In the genomic region with DNA sequence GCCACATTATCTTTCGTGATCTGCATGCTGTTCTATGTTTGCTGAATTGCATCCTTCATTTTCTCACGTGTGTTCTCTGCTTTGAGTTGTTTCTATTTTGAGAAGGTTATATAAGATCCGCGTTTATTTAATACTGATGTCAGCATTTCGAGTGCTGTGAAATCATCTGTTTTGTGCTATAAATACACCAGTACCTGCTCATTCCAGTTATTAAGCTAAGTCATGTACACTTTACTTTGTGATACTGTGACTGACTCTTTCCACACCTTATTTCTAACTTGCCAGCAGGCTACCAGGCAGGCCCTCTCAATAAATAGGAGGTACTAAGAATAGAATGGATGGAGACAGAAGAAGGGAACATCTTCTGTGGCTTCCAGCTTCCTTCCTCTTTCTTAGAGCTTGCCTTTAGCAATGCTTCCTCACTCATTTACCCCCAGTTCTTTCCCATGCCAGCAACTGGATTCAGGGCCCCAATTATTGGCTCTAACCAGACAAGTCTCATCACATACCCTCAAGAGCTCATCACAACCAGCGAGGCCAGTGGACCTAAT, we compare ENCODE assay signal across 15 mouse cellular contexts. TPM values are rescaled to one million over a fixed set of nuclear protein-coding genes. Genes with fewer than 3 reads are reported as not detected.
DNase-seq lines count a peak whose midpoint lies in the region; ATAC-seq lines count a peak whose summit lies in the region.
"Had no signal": no experiment of that assay in that cellular context is flagged by ENCODE, and none has a peak within 500 bp of the region (broad histone marks: within the 10 kb centered on the region; RNA-seq: fewer than 3 reads in every experiment).

No protein-coding gene starts in this region.

- intact Hi-C loops in heart, postnatal 14 days (cut with DNase I): loop anchor here (5.0 to 10.0 kb wide), 2 partner anchors 913 to 1236 kb away; a partner anchor contains a TSS

- ATAC-seq in common myeloid progenitor, adult 5-6 weeks (replicated peaks; ENCODE audit: low read depth, poor library complexity, severe bottlenecking): peak; percentile 86
- ATAC-seq in monocyte, adult 5-6 weeks (replicated peaks; ENCODE audit: insufficient number of reproducible peaks, low FRiP score, low TSS enrichment, poor library complexity, severe bottlenecking): peak; percentile 66; the same call in 1 of the 2 replicates
- ATAC-seq: liver, embryonic 12.5 days; midbrain, embryonic 13.5 days had no signal

- peak; percentile 31 for DNase-seq in heart, adult 8-10 months (ENCODE audit: low spot score)
- no peak for DNase-seq in heart, postnatal 14 days
- DNase-seq in layer of hippocampus, adult 9-11 months: peak; percentile 34
- no peak for DNase-seq in layer of hippocampus, postnatal 25 days (ENCODE audit: extremely low spot score in 1 of 2, low spot score in 1 of 2)
- no peak for DNase-seq in kidney, postnatal 36 days
- DNase-seq in right cerebral cortex, postnatal 10 days (ENCODE audit: low spot score in 2 of 2): no peak
- DNase-seq: adrenal gland, adult 2 months; cerebellum, adult 8-10 months; embryo, embryonic 11 days; layer of hippocampus, postnatal 36 days; thymus, adult 18-20 months had no signal

RNA-seq across cellular contexts. Expression of a gene that starts 48.3 kb away (rescaled TPM):
- 10 to 100 TPM; 36.9 to 46.5 (median 44.0) TPM for total RNA-seq in heart, adult 8-10 months (2022)
- 10 to 100 TPM; 40.1 to 45.6 TPM for total RNA-seq in heart, postnatal 14 days (2021)
- total RNA-seq in layer of hippocampus, postnatal 25 days (2021): 10 to 100 TPM; 86.1 to 98.7 TPM
- total RNA-seq in common myeloid progenitor, adult 5-6 weeks (2017): 17.3 and 21.9 TPM in 2 replicates
- 165 to 238 TPM (median 228 TPM) in 3 replicates for total RNA-seq in monocyte, adult 5-6 weeks (2017)

Comparison
In these comparisons a context has a peak if more than half of its experiments do, and no peak if none do; other contexts are left out.
1. DNase-seq: peak in heart, adult 8-10 months (single experiment) and layer of hippocampus, adult 9-11 months (single experiment); none in heart, postnatal 14 days (0 of 2), layer of hippocampus, postnatal 25 days (0 of 2), kidney, postnatal 36 days (0 of 2) and right cerebral cortex, postnatal 10 days (0 of 2).